Mouse (Mus musculus): ENCODE measurements around the gene Nt5c1a. TPM values are rescaled to one million over a fixed set of nuclear protein-coding genes. Genes with fewer than 3 reads are reported as not detected.

The Nt5c1a gene
- polyA plus RNA-seq (2012; rRNA removed), result 2.4 and 4.6 TPM in 2 replicates

GRCm38 (mm10) chr4:123201186-123202093 is at the start of gene Nt5c1a:
Gene Nt5c1a (plus strand): TSS chr4:123201504.

GRCm38 (mm10) chr4:123182328-123183238 is 18.7 kb upstream of the Nt5c1a start, which contains the start of gene Hpcal4:
Gene Hpcal4 (plus strand): TSS chr4:123183227.

GRCm38 (mm10) chr4:123233492-123234084 is 32.3 kb downstream of the Nt5c1a start, which contains the start of gene Heyl:
Gene Heyl (plus strand): TSS chr4:123233556.

GRCm38 (mm10) chr4:123261721-123262401 is 60.6 kb downstream of the Nt5c1a start, which contains the start of gene Pabpc4:
Gene Pabpc4 (plus strand): TSS chr4:123262351.

Other genes with a start within 250 kb of the Nt5c1a start
- 3.5 and 4.2 TPM in 2 replicates for gene Mfsd2a, start 240.3 kb upstream of the Nt5c1a start, polyA plus RNA-seq (2012; rRNA removed)
- gene Mycl, start 205.9 kb upstream of the Nt5c1a start, polyA plus RNA-seq (2012; rRNA removed), result 8.3 and 9.4 TPM in 2 replicates
- 3.2 and 3.9 TPM in 2 replicates for gene Trit1, start 184.9 kb upstream of the Nt5c1a start, polyA plus RNA-seq (2012; rRNA removed)
- gene Bmp8b, start 96.3 kb upstream of the Nt5c1a start, polyA plus RNA-seq (2012; rRNA removed), result 3.5 and 5.2 TPM in 2 replicates
- 0.32 and 0.36 TPM in 2 replicates for gene Oxct2b, start 85.2 kb upstream of the Nt5c1a start, polyA plus RNA-seq (2012; rRNA removed)
- 10.4 and 11.8 TPM in 2 replicates for gene Ppie, start 61.6 kb upstream of the Nt5c1a start, polyA plus RNA-seq (2012; rRNA removed)
- 1.3 and 1.4 TPM in 2 replicates for gene Hpcal4, start 18.3 kb upstream of the Nt5c1a start, polyA plus RNA-seq (2012; rRNA removed)
- gene Heyl, start 32.1 kb downstream of the Nt5c1a start, polyA plus RNA-seq (2012; rRNA removed), result 1.9 and 2.0 TPM in 2 replicates
- 178 and 192 TPM in 2 replicates for gene Pabpc4, start 60.8 kb downstream of the Nt5c1a start, polyA plus RNA-seq (2012; rRNA removed)
- 0.69 and 0.74 TPM in 2 replicates for gene Oxct2a, start 122.1 kb downstream of the Nt5c1a start, polyA plus RNA-seq (2012; rRNA removed)
- 15.2 and 19.2 TPM in 2 replicates for gene Bmp8a, start 141.7 kb downstream of the Nt5c1a start, polyA plus RNA-seq (2012; rRNA removed)

Measured in colon, adult 2 months (tissue).